Mouse (Mus musculus): ENCODE measurements around the gene Igfbpl1. TPM values are rescaled to one million over a fixed set of nuclear protein-coding genes. Genes with fewer than 3 reads are reported as not detected.

Igfbpl1 gene
- total and polyA plus RNA-seq, 3 experiments = not detected

- no peak for TF ChIP-seq BHLHE40 (IDR thresholded peaks at IDR 0.05; ENCODE audit: low read depth, low read length)
- TF ChIP-seq MXI1 (IDR thresholded peaks at IDR 0.05; ENCODE audit: low read depth, low read length) = peak; percentile 30; the same call in 1 of the 2 replicates
- no peak for TF ChIP-seq MAX (IDR thresholded peaks at IDR 0.05; ENCODE audit: low read length)
- no peak for TF ChIP-seq EP300 (IDR thresholded peaks at IDR 0.05; ENCODE audit: low read length)
- no peak for TF ChIP-seq TCF12 (IDR thresholded peaks at IDR 0.05; ENCODE audit: low read depth, low read length)
- TF ChIP-seq NELFE (IDR thresholded peaks at IDR 0.05; ENCODE audit: low read depth, low read length) = no peak
Observed at GRCm38 (mm10) chr4:45771619-45772018, 55.1 kb downstream of the Igfbpl1 start (continued).

DNA sequence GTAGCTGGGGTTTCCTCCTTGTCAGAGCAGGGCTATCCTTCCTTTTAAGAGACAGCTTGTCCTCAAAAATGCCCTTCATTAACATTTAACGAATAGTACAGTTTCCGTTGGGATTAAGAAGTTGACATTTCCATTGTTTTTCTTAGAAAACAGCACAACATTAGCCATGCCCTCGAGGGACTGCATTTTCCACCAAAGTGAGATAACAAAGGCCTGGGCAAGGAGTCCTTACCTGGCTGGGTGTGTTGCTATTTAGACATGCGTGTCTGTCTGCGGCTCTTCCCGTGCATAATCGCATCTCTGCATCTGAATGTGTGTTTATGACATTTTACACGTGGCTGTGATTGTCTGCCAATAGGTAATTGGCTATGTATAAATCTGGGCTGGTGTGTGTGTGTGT, 55.5 kb downstream of the Igfbpl1 start:
- Histone ChIP-seq H3K9me3 (replicated peaks; ENCODE audit: low read length) (no peaks in the 10 kb centered on the region), H3K27me3 (replicated peaks) (no peaks in the 10 kb centered on the region), H3K4me3 (replicated peaks in 1 of 3; ENCODE audit: low read depth in 2 of 3, low read length in 2 of 3, poor library complexity in 1 of 3) (no peak overlapping the region), H3K9ac (ENCODE audit: insufficient read depth, low read depth) (no peak overlapping the region), H3K36me3 (replicated peaks in 1 of 2; ENCODE audit: control insufficient read depth in 1 of 2, insufficient read depth in 1 of 2, low read length in 1 of 2) (no peaks in the 10 kb centered on the region), H3K4me2 (ENCODE audit: insufficient read depth, low read depth, poor library complexity, severe bottlenecking) (no peak overlapping the region), H3K79me2 (replicated peaks; ENCODE audit: control insufficient read depth, extremely low read depth, insufficient read depth, poor library complexity, severe bottlenecking) (no peaks in the 10 kb centered on the region), H3K4me1 (ENCODE audit: control insufficient read depth in 1 of 2, insufficient read depth in 2 of 2) (peaks cover 0 to 5% of the 10 kb centered on the region in 2 experiments; a peak in 2 of 4 replicates), H3K27ac (ENCODE audit: insufficient read depth, low read depth) (no peak overlapping the region)
- DNase-seq (ENCODE audit: extremely low read depth) = no peak
- dilution Hi-C loops (cut with MboI; ENCODE audit: extremely low pct_ligation_motif_present, extremely low pct_unique_long_range_greater_than_20kb, low sequenced_read_pairs) = no loop called here
- in situ Hi-C loops (cut with MboI; ENCODE audit: low pct_ligation_motif_present, low pct_unique_long_range_greater_than_20kb, low sequenced_read_pairs) = no loop called here
- TF ChIP-seq ZKSCAN1 (IDR thresholded peaks at IDR 0.05; ENCODE audit: borderline replicate concordance, low read depth, low read length) (no peak), CTCF (conservative IDR thresholded peaks at IDR 0.05 in 1 of 2, IDR thresholded peaks at IDR 0.05 in 1 of 2; ENCODE audit: low read depth in 2 of 2, low read length in 2 of 2) (no peak)

DNA sequence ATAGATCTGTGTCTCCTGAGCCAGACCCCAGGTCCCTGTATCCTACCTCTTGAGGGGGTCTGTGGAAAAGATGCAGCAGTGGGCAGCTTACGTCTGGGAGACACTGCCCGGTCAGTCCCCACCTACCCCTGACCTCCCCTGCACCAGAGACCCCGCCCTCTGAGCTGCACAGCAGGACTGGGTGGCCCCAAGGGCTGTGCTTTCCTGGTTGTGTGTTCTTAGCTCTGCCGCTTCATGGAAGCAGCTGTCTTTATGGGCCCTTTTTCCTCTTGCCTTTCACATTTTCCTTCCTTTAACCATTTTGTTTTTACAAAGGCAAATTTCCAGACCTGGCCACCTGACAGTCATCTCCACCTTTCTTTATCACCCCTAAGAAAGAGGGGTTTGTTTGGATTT, 56.1 kb downstream of the Igfbpl1 start:
- TF ChIP-seq NRF1 (IDR thresholded peaks at IDR 0.05; ENCODE audit: low read depth, low read length) = no peak
- no peak for TF ChIP-seq KAT2A (IDR thresholded peaks at IDR 0.05; ENCODE audit: insufficient replicate concordance, low read length)
- no peak for TF ChIP-seq UBTF (IDR thresholded peaks at IDR 0.05; ENCODE audit: low read depth, low read length)
- TF ChIP-seq MXI1 (IDR thresholded peaks at IDR 0.05; ENCODE audit: low read depth, low read length) = no peak
- no peak for TF ChIP-seq POLR2A (IDR thresholded peaks at IDR 0.05; ENCODE audit: low read depth, low read length)
- TF ChIP-seq ZC3H11A (IDR thresholded peaks at IDR 0.05; ENCODE audit: low read depth, low read length) = no peak
- no peak for TF ChIP-seq HCFC1 (IDR thresholded peaks at IDR 0.05; ENCODE audit: low read depth, low read length)
- no peaks in the 10 kb centered on the region for H3K27me3 ChIP-seq (replicated peaks)
- H3K9me3 ChIP-seq (replicated peaks; ENCODE audit: low read length) = no peaks in the 10 kb centered on the region
- no peak overlapping the region for H3K4me2 ChIP-seq (ENCODE audit: insufficient read depth, low read depth, poor library complexity, severe bottlenecking)
- no peaks in the 10 kb centered on the region for H3K79me2 ChIP-seq (replicated peaks; ENCODE audit: control insufficient read depth, extremely low read depth, insufficient read depth, poor library complexity, severe bottlenecking)
- dilution Hi-C loops (cut with MboI; ENCODE audit: extremely low pct_ligation_motif_present, extremely low pct_unique_long_range_greater_than_20kb, low sequenced_read_pairs) = no loop called here
- no peaks in the 10 kb centered on the region for H3K36me3 ChIP-seq (replicated peaks in 1 of 2; ENCODE audit: control insufficient read depth in 1 of 2, insufficient read depth in 1 of 2, low read length in 1 of 2)
- no peak overlapping the region for H3K9ac ChIP-seq (ENCODE audit: insufficient read depth, low read depth)
- in situ Hi-C loops (cut with MboI; ENCODE audit: low pct_ligation_motif_present, low pct_unique_long_range_greater_than_20kb, low sequenced_read_pairs) = no loop called here
- no peak overlapping the region for H3K4me3 ChIP-seq (replicated peaks in 1 of 3; ENCODE audit: low read depth in 2 of 3, low read length in 2 of 3, poor library complexity in 1 of 3)
- H3K27ac ChIP-seq (ENCODE audit: insufficient read depth, low read depth) = no peak overlapping the region
- no peak for DNase-seq (ENCODE audit: extremely low read depth)
- peaks cover 0 to 9% of the 10 kb centered on the region in 2 experiments; a peak in 2 of 4 replicates for H3K4me1 ChIP-seq (ENCODE audit: control insufficient read depth in 1 of 2, insufficient read depth in 2 of 2)
